Mouse (Mus musculus) forebrain, embryonic 16.5 days (tissue): Measurements from ENCODE around the gene Mrm2. TPM values are rescaled to one million over a fixed set of nuclear protein-coding genes. Genes with fewer than 3 reads are reported as not detected.

Source experiments
- ATAC-seq: fragments of 200-750 bp; cut with Nextera tagmentation; 2 replicates; pipeline ENCODE4 v1.8.0; 2017; ENCODE audit warnings: mild to moderate bottlenecking, moderate library complexity
- H3K27ac ChIP-seq: fragments of 300-500 bp; sonication (generic); 2 replicates; pipeline ENCODE4 v1.5.1; 2014; ENCODE audit warnings: low read length, control low read depth
- H3K27me3 ChIP-seq: fragments of 300-500 bp; sonication (generic); replicated peaks from 2 replicates; pipeline ENCODE4 v1.6.1; 2014; ENCODE audit warnings: low read length; ENCODE audit not compliant: control insufficient read depth, insufficient read depth
- H3K36me3 ChIP-seq: fragments of 300-500 bp; sonication (generic); 2 replicates; pipeline ENCODE4 v1.6.1; 2014; ENCODE audit not compliant: control insufficient read depth, insufficient read depth
- H3K4me1 ChIP-seq: fragments of 300-500 bp; sonication (generic); replicated peaks from 2 replicates; pipeline ENCODE4 v1.6.1; 2014; ENCODE audit warnings: low read length; ENCODE audit not compliant: control insufficient read depth, insufficient read depth
- H3K4me2 ChIP-seq: fragments of 300-500 bp; sonication (generic); 2 replicates; pipeline ENCODE4 v1.6.1; 2014; ENCODE audit warnings: mild to moderate bottlenecking, low read length, control low read depth
- H3K4me3 ChIP-seq: fragments of 300-500 bp; sonication (generic); replicated peaks from 2 replicates; pipeline ENCODE4 v1.5.1; 2014; ENCODE audit warnings: mild to moderate bottlenecking, low read length, control low read depth
- H3K9ac ChIP-seq: fragments of 300-500 bp; sonication (generic); replicated peaks from 2 replicates; pipeline ENCODE4 v1.6.1; 2014; ENCODE audit warnings: low read depth, low read length, control low read depth
- H3K9me3 ChIP-seq: fragments of 300-500 bp; sonication (generic); 2 replicates; pipeline ENCODE4 v1.6.1; 2016; ENCODE audit warnings: low read length; ENCODE audit not compliant: control insufficient read depth
- WGBS: fragments of 180-500 bp; shearing (Covaris S2); extraction: QIAGEN DNeasy Blood & Tissue Kit; methylation state at CpG from one replicate; pipeline ENCODE4 v1.1.7; 2014; 5-methylcytosine and 5-hydroxymethylcytosine counted together
- polyA plus RNA-seq: library from polyadenylated mRNA; unstranded; fragments of >200 nt; fragmentation: Nextera tagmentation; extraction: Ambion mirVana; gene quantifications from 2 replicates; pipeline ENCODE4 v1.2.1, GENCODE M21; 2015

Mrm2 gene
- polyA plus RNA-seq, 1 experiment from 2014 or later, result 22.6 TPM

- Histone ChIP-seq H3K27ac (no peak overlapping the region), H3K9ac (no peak overlapping the region), H3K36me3 (no peaks in the 10 kb centered on the region), H3K4me1 (peaks cover 3% of the 10 kb centered on the region; the same call in 1 of the 2 replicates), H3K4me3 (no peak overlapping the region), H3K9me3 (no peaks in the 10 kb centered on the region), H3K27me3 (no peaks in the 10 kb centered on the region), H3K4me2 (no peak overlapping the region)
- peak; percentile 85 for ATAC-seq
- 46% methylated on average over 3 of the region's 3 CpGs for WGBS
These were observed 43.4 kb downstream of the Mrm2 start for GRCm38 (mm10) chr5:140288287-140288686.

GRCm38 (mm10) chr5:140284761-140285160 lies 46.9 kb downstream of the Mrm2 start:
- Histone ChIP-seq H3K27ac (no peak overlapping the region), H3K9me3 (no peaks in the 10 kb centered on the region), H3K36me3 (no peaks in the 10 kb centered on the region), H3K4me1 (peaks cover 11% of the 10 kb centered on the region; the same call in 1 of the 2 replicates), H3K9ac (no peak overlapping the region), H3K27me3 (no peaks in the 10 kb centered on the region), H3K4me2 (no peak overlapping the region), H3K4me3 (no peak overlapping the region)
- WGBS, result 81% methylated on average over 2 of the region's 2 CpGs
- no peak for ATAC-seq

- no peak for ATAC-seq
- Histone ChIP-seq H3K27me3 (no peaks in the 10 kb centered on the region), H3K4me2 (no peak overlapping the region), H3K36me3 (no peaks in the 10 kb centered on the region), H3K9ac (no peak overlapping the region), H3K27ac (no peak overlapping the region), H3K4me3 (no peak overlapping the region), H3K4me1 (peaks cover 13% of the 10 kb centered on the region; the same call in 1 of the 2 replicates), H3K9me3 (no peaks in the 10 kb centered on the region)
- WGBS, result 91% methylated on average over 2 of the region's 2 CpGs
These were observed 47.7 kb downstream of the Mrm2 start for GRCm38 (mm10) chr5:140284011-140284410.

- H3K9me3 ChIP-seq, result no peaks in the 10 kb centered on the region
- WGBS, result 99% methylated on average over 3 of the region's 3 CpGs
- H3K27ac ChIP-seq, result no peak overlapping the region
- no peak overlapping the region for H3K4me2 ChIP-seq
- no peak overlapping the region for H3K9ac ChIP-seq
- no peak overlapping the region for H3K4me3 ChIP-seq
- H3K36me3 ChIP-seq, result no peaks in the 10 kb centered on the region
- ATAC-seq, result no peak
- H3K27me3 ChIP-seq, result no peaks in the 10 kb centered on the region
- H3K4me1 ChIP-seq, result peaks cover 10% of the 10 kb centered on the region; the same call in 1 of the 2 replicates
These were observed 48.8 kb downstream of the Mrm2 start for GRCm38 (mm10) chr5:140282900-140283299.

GRCm38 (mm10) chr5:140282376-140282775 lies 49.3 kb downstream of the Mrm2 start:
- no peak for ATAC-seq
- H3K36me3 ChIP-seq, result no peaks in the 10 kb centered on the region
- H3K9me3 ChIP-seq, result no peaks in the 10 kb centered on the region
- peaks cover 10% of the 10 kb centered on the region; the same call in 1 of the 2 replicates for H3K4me1 ChIP-seq
- 59% methylated on average over 8 of the region's 8 CpGs for WGBS
- H3K4me3 ChIP-seq, result no peak overlapping the region
- no peak overlapping the region for H3K27ac ChIP-seq
- H3K9ac ChIP-seq, result no peak overlapping the region
- H3K27me3 ChIP-seq, result no peaks in the 10 kb centered on the region
- no peak overlapping the region for H3K4me2 ChIP-seq

- H3K27me3 ChIP-seq, result no peaks in the 10 kb centered on the region
- H3K9ac ChIP-seq, result no peak overlapping the region
- no peak overlapping the region for H3K4me2 ChIP-seq
- H3K4me1 ChIP-seq, result peaks cover 14% of the 10 kb centered on the region
- H3K4me3 ChIP-seq, result no peak overlapping the region
- peak; percentile 45; the same call in 1 of the 2 replicates for ATAC-seq
- 38% methylated on average over 9 of the region's 9 CpGs for WGBS
- H3K9me3 ChIP-seq, result no peaks in the 10 kb centered on the region
- H3K36me3 ChIP-seq, result no peaks in the 10 kb centered on the region
- peak overlapping the region; percentile 24; the same call in 1 of the 2 replicates for H3K27ac ChIP-seq
These were observed 51.5 kb downstream of the Mrm2 start for GRCm38 (mm10) chr5:140280205-140280604.

Other genes with a start within 250 kb of the Mrm2 start
- gene Mad1l1, start 10.3 kb downstream of the Mrm2 start, polyA plus RNA-seq, result 33.4 and 36.5 TPM in 2 replicates
- 18.6 and 19.8 TPM in 2 replicates for gene Nudt1, start 10.2 kb downstream of the Mrm2 start, polyA plus RNA-seq
- gene Snx8, start 57.4 kb upstream of the Mrm2 start, polyA plus RNA-seq, result 18.3 and 24.1 TPM in 2 replicates
- gene Eif3b, start 87.4 kb upstream of the Mrm2 start, polyA plus RNA-seq, result 75.4 and 86.4 TPM in 2 replicates
- not detected in 2 replicates for gene Gm4869, start 113.7 kb upstream of the Mrm2 start, polyA plus RNA-seq
- gene Chst12, start 173.7 kb upstream of the Mrm2 start, polyA plus RNA-seq, result 15.6 and 17.7 TPM in 2 replicates
- not detected in 2 replicates for gene Grifin, start 233.2 kb upstream of the Mrm2 start, polyA plus RNA-seq